Mouse (Mus musculus): Measurements from ENCODE around the gene Noxo1.

DNA sequence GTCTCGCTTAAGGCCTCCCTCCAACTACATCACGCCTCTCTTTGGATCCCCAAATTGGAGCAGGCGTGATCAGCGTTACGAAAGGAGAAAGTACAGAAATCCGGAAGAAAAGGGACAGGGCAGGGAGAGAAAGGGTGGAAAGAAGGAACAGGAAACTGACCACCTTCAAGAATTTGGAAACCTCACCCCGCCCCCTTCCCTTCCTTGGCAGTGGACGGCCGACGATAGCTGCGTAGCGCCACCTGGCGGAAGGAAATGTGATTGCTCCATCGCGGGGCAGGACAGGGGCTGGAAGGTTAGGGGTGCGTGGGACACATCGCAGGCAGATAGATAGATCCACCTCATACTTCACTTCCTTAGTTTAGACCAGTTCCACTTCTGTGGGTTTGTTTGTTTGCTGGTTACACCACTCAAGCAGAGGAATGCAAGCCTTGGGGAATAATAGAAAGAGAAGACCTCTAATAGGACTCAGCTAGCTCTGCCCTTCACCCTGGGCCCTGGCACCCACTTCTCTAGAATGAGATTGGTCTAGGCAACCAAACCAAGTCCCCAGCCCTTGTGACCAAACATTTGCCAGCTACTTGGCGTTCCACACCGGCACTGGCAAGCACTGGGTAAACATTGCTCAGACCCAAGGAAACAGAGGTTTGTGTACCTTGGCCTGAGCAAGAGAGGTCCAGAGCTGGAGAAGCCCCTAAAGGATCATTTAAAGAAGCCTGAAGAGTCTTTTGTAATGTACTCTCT lies 41.9 kb upstream of the Noxo1 start:
- TF ChIP-seq GATA1 (IDR thresholded peaks at IDR 0.05; ENCODE audit: low read length) = no peak
- no peak for TF ChIP-seq TAL1 (IDR thresholded peaks at IDR 0.05; ENCODE audit: low read length)

All from erythroblast, embryonic 14.5 days (primary cell).